Mouse (Mus musculus): ENCODE results near the gene Trmu.

Trmu gene

DNA sequence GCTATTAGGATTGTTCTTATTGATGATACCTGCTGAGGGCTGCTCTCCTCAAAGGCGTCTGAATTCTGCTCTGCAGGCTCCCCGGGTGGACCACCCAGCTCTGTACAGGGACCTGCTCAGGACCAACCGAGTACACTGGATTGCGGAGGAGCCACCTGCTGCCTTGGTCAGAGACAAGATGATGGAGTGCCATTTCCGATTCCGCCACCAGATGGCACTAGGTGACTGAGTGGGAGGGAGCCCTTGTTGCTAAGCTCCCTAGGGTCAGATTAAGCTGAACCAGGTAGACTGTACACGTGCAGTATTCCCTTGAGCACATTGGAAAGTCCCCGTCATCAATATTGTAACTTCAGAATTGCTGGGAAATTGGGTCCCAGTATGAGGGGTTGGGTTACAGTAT lies 17.2 kb downstream of the Trmu start:
- DNase-seq (ENCODE audit: extremely low spot score), result peak; percentile 80

DNA sequence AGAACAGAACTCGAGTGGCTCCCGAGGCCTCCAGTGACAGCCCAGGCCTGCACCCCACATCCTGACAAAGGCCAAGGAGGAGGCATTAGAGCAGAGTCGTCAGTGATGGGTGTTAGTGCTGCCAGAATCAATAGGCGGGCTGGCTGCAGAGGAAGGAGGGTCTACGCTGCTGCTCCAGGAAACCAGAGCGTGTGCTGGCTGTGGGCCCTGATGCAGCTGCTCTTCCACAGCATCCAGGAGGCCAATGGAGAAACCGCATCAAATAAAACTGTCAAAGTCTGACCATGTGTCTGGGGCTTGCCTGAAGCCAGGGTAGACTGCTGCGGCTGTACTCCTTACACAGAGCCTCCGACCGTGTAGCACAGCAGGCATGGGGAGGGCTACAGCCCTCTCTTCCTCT lies 18.0 kb downstream of the Trmu start:
- DNase-seq (ENCODE audit: extremely low spot score), result no peak

DNA sequence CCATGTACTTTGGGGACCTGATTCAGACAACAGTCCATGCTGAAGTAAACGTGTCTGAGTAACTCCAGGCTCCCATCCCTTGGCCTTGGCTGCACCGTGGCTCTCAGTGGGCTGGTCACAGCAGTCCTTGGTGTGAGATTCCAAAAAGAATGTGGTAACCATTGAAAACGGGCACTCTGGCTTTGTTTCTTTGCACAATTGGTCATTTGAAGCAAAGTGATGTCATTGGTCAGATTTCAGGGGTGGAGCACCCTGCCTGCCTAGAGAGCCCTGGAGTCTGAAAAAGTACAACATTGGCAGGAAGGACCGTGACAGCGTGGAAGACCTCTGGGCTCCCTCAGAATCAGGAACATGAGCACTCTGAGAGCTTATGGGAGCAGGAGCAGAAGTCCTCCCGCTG lies 20.3 kb downstream of the Trmu start:
- no peak for DNase-seq (ENCODE audit: extremely low spot score)

DNA sequence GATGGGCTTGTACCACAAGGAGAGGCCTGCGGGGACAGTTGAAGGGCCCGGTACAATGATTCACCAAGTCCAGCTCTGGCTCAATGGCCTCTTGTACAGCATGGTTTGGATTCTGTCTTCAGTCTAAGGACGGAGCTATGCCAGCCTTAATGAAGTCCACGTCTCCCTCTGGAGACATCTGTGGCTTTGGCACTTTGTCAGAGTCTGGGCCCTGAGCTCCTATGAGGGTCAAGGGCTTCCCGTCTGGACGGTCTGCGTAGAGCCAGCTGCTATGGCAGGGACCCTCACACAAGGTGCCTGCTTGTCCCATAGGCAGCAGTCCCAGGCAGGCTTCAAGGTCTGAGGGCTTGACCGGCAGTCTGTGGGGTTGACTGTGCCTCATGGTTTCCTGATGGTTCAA lies 21.2 kb downstream of the Trmu start:
- no peak for DNase-seq (ENCODE audit: extremely low spot score)

DNA sequence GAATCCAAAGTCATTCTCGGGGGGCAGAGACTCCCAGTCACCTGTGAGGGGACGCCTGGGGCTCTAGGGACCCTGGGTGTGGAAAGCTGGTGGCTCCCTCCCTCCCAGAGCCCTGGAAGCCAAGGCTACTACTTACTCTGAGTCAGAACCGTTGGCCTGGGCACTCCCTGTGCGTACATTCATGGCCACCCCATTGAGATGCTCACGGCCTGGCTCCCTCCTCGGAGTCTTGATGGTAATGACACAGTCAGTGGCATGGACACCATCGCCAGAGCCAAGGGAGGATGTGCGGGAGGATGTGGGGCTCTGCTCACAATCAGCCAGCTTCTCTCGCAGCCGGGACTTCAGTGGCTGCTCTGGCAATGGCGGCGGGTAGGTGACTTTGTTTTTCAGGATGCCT lies 21.7 kb downstream of the Trmu start:
- no peak for DNase-seq (ENCODE audit: extremely low spot score)

DNA sequence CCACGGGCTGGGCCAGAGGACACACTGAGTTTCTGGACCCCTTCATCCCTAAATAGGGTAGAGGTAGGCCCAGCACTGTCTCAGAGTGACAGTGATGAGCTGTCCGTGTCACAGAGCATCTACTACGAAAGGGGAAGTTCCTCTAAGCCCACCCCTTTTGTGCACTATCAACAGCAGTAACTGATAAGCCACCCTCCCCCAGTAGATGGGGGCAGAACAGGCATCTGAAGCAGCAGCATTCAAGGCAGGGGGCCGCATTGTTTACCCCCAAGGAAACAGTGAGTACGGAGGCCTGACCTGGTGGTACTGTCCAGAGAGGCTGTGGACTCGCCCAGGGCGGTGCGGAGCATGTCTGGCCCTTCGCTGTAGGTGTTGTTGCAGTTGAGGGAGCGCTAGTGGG lies 23.4 kb downstream of the Trmu start:
- DNase-seq (ENCODE audit: extremely low spot score), result no peak

DNA sequence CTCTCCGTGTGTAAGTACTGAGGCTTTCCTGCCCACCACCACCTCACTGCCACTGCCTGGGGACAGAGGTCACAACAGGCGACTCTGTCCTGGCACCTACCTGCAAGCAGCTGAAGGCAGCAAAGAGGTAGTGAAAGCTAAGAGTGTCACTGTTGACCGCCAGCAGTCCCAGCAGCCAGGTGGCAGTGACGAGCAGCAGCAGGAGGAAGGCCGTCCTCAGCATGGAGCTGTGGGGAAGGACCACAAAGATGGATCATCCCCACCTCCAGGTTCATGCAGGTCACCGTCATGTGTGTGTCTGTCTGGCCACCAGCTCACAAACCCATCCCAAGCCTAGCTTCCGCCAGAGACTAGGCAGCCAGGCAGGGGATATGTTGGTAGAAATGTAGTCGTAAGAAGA lies 24.7 kb downstream of the Trmu start:
- DNase-seq (ENCODE audit: extremely low spot score), result no peak

DNA sequence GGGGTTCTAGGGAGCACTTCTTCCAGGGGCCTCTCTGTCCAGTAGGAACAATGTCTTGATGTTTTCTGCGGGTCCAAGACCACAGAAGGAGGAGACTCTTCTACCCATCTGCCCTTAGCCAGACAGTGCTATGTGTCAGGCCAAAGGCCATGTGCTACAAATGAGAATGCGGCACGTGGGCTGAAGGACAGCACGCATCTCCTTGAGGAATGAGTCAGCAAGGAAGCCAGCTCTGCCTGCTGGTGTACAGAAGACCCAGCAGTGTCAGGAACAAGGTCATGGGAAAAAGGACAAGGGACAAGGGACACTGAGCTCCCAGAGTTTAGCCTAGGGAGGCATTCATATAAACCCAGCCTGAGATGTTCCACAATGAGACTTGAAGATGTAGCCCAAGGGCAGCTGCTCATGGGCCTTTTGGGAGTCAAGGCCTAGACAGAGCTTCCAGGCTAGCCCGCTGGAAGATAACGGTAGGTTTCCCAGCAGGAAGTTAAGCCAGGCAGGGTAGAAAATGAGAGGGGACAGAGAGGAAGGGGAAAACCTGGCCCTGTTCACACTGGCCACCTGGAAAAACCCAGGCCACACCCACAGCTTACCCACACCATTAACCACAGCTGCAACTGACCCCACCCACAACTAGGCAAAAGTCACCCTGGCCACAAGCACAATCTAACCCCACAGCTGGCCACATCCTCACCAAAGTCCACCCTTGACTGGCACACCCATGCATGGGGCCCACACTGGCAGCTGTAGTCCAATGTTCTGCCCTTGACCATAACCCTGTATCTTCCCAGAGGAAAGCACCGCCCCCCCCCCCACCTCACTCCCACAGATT lies 29.8 kb downstream of the Trmu start:
- DNase-seq (ENCODE audit: extremely low spot score), result no peak

DNA sequence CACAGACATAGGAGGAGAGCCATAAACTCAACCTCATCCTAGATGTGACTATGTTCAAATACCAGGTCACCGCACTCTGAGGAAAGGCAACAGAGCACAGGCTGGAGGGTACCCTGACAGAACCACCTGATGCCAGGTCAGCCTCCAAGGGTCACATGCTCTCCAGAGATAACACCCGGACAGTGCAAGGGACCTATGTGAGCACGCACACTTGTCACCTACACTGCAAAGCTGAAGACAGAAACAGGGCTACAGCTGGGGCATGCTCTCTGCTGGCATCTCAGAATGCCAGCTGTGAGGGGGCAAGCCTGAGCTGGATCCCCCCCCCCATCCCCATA lies 30.3 kb downstream of the Trmu start:
- DNase-seq (ENCODE audit: extremely low spot score), result no peak

DNA sequence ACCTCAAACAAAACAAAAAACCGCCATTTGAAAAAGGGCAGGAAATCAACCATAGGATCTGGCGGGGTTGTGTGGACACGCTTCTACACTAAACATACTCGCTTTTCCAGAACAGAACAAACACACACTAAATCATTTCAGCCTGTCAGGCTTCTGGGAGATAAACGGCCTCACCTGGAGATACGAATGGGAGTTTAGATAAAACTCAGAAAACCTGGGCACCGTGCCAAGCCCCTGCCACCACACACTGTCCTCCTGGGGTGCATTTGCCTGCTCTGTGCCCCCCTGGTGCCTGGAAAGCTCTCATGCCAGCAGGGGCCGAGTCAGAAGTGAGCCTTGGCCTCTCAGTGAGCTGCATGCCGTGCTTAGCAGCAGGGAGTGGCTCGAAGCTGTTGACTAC lies 30.8 kb downstream of the Trmu start:
- DNase-seq (ENCODE audit: extremely low spot score), result no peak

DNA sequence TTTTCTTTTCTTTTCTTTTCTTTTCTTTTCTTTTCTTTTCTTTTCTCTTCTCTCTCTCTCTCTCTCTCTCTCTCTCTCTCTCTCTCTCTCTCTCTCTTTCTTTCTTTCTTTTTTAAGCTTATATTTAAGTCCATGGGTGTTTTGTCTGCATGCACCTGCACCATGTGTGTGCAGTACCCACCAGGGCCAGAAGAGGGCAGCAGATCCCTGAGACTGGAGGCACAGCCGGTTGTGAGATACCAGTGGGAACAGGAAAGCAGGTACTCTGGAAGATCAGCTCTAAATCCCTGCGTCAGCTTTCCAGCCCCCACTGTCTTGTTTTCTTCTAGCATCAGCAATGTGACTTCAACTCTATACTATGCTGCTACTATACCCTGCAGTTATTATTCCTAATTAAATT lies 34.5 kb downstream of the Trmu start:
- peak; percentile 85 for DNase-seq (ENCODE audit: extremely low spot score)

DNA sequence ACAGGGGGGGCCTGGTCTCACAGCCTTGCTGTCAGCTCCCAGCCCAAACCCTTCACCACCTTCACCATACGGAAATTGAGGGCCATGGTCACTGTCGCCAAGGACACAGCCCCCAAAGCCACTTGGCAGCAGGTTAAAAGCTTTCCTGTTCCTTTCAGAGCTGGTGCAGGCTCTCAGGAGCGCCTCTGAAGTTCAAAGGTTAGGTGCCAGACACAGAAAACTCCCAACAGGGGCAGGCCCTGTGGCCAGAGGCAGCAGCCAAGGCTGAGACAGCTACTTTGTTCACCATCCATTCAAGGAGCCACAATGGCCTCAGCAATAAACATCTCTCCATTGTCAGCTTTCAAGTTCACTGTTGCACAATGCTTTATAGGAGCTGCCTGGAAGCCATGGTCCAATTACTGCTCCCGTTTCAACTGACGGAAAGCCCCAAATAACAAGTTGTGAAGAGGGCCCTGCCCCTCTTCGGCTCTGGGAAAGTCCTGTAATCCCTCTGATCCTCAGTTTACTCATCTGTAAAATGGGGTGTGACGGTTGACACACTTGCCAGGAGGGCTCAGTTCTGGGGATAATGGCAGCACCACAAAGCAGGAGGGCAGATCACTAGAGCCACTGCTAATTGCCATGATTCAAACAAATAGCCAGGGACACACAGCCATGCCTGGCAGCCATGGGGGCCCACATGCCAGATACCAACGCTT lies 40.2 kb downstream of the Trmu start:
- no peak for DNase-seq (ENCODE audit: extremely low spot score)

DNA sequence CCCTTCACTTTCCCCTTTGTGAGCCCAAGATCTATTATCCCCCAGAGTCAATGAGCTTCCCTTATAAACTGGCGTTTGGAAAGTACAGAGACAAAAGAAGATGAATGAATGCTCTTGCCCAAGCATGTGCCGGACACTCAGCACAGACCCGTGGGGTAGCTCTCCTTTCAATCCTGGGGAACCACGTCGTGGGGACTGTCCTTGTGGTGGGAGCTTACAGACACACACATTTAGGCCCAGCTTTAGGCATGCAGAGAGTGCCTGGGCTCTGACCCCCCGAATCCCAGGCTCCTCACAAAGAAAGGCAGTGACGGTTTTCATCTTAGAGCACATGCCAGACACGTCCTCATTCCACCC lies 40.8 kb downstream of the Trmu start:
- no peak for DNase-seq (ENCODE audit: extremely low spot score)

DNA sequence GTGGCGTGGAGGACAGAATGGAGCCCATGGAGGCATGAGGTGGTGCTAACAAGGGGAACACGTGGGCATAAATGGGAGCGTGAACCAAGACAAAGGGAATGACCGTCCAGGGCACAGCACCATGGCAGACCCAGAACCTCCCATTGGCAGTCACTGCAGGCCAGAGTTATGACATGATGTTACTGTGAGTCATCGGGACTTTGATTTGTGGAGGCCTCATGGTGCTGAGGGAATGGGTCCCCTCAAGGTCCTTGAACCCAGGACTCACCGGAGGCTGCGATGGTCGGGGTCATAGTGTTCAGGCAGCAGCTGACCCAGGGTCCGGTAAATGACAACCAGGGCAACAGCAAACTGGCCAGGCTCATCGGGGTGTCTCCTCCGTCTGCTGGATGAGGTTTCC lies 42.7 kb downstream of the Trmu start:
- DNase-seq (ENCODE audit: extremely low spot score), result no peak

DNA sequence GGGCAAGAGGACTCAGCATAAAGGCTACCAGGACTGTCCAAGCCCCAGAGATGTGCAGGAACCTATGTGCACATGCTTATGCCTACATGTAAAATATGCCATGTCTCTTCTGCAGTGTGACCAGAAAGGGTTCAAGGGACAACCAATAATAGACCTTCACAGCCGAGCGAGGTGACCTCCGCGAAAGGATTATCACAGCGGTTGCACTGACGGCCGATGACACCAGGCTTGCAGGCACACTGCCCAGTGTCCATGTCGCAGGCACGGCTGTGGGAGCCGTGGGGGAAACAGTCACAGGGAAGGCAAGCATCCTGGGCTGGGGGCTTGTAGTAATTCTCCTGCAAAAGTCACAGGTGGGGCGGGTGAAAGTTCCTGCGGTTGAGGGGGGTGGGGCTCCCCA lies 49.0 kb downstream of the Trmu start:
- no peak for DNase-seq (ENCODE audit: extremely low spot score)

DNA sequence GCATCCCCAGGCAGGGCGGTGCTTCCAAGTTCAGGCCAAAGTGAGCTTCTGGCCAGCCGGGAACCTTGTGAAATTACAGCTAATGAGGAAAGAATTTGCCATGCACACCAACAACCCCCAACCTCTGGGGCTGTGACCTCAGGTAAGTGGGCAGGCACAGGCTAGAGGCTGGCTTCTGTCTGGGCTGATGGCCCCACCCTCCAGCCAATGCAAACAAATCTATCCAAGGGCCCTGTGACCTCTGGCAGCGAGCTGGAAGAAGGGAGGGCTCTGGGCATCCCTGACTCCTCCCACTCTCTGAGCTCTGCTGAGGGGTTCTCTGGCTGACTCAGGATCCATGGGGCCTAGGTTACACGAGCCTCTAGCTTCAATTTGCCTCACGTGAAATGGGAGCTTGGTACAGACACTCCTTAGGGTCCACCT lies 56.5 kb downstream of the Trmu start:
- peak; percentile 67 for DNase-seq (ENCODE audit: extremely low spot score)
